Mouse (Mus musculus): ENCODE results near the gene Ap2a2.

GRCm38 (mm10) chr7:141590959-141591358 lies 29.0 kb downstream of the Ap2a2 start:
- no peak for TF ChIP-seq CTCF (IDR thresholded peaks at IDR 0.05; ENCODE audit: low read depth, low read length)
- TF ChIP-seq EP300 (IDR thresholded peaks at IDR 0.05; ENCODE audit: insufficient read depth, low read depth, low read length): no peak

Data from ES-Bruce4 (cell line).